Mouse (Mus musculus) erythroblast, embryonic 14.5 days (primary cell): ENCODE data around the gene Stk4. TPM values are rescaled to one million over a fixed set of nuclear protein-coding genes. Genes with fewer than 3 reads are reported as not detected.

Experiments
- H3K27me3 ChIP-seq: 2 replicates; pipeline ENCODE4 v1.6.1; 2012; ENCODE audit warnings: inconsistent platforms; ENCODE audit not compliant: control insufficient read depth
- H3K36me3 ChIP-seq: 2 replicates; pipeline ENCODE4 v1.6.1; 2012; ENCODE audit warnings: mild to moderate bottlenecking, inconsistent platforms; ENCODE audit not compliant: control insufficient read depth
- H3K4me1 ChIP-seq: 2 replicates; pipeline ENCODE4 v1.6.1; 2012; ENCODE audit warnings: inconsistent platforms; ENCODE audit not compliant: control insufficient read depth
- H3K4me3 ChIP-seq: replicated peaks from 2 replicates; pipeline ENCODE3; 2012; ENCODE audit warnings: moderate library complexity, mild to moderate bottlenecking, inconsistent platforms
- H3K9me3 ChIP-seq: 2 replicates; pipeline ENCODE4 v1.6.1; 2012; ENCODE audit warnings: low read length, inconsistent platforms, mixed read lengths; ENCODE audit not compliant: control insufficient read depth
- GATA1 ChIP-seq: IDR thresholded peaks from 2 replicates; pipeline ENCODE4 v1.6.1; 2012; ENCODE audit warnings: low read length, inconsistent platforms, mixed read lengths
- TAL1 ChIP-seq: IDR thresholded peaks from 3 replicates; pipeline ENCODE4 v1.6.1; 2012; ENCODE audit warnings: low read length, inconsistent platforms, mixed read lengths
- polyA plus RNA-seq: library from polyadenylated mRNA; stranded (reverse); fragments of >175 nt; gene quantifications from 2 replicates; pipeline ENCODE4 v1.2.3, GENCODE M21; 2012

The Stk4 gene
- 0.71 and 1.0 TPM in 2 replicates for polyA plus RNA-seq

GRCm38 (mm10) chr2:164070142-164070764, at the start of gene Stk4:
Gene Stk4 (plus strand): TSS chr2:164070322.
- TF ChIP-seq GATA1, result no peak
- peak within 1 kb of the TSS; percentile 95 for H3K4me3 ChIP-seq
- peaks cover 17% of the 10 kb centered on the region for H3K36me3 ChIP-seq
- no peaks in the 10 kb centered on the region for H3K9me3 ChIP-seq
- peaks cover 50% of the 10 kb centered on the region for H3K4me1 ChIP-seq
- no peaks in the 10 kb centered on the region for H3K27me3 ChIP-seq

- Histone ChIP-seq H3K4me3 (no peak overlapping the region), H3K4me1 (no peaks in the 10 kb centered on the region), H3K9me3 (no peaks in the 10 kb centered on the region), H3K36me3 (peaks cover 24% of the 10 kb centered on the region), H3K27me3 (no peaks in the 10 kb centered on the region)
- TF ChIP-seq GATA1 (no peak), TAL1 (no peak)
These were observed 48.0 kb upstream of the Stk4 start for GRCm38 (mm10) chr2:164022104-164022503.

- Histone ChIP-seq H3K4me1 (no peaks in the 10 kb centered on the region), H3K36me3 (no peaks in the 10 kb centered on the region), H3K27me3 (no peaks in the 10 kb centered on the region), H3K9me3 (no peaks in the 10 kb centered on the region), H3K4me3 (no peak within 1 kb of the TSS)
- TF ChIP-seq GATA1, result no peak
- no peak for TF ChIP-seq TAL1
These were observed 45.0 kb upstream of the Stk4 start, which contains the start of gene Pabpc1l for GRCm38 (mm10) chr2:164025150-164025549. Gene Pabpc1l (plus strand): TSS chr2:164025450.

GRCm38 (mm10) chr2:164031147-164031546, 39.0 kb upstream of the Stk4 start:
- Histone ChIP-seq H3K4me1 (no peaks in the 10 kb centered on the region), H3K4me3 (no peak overlapping the region), H3K27me3 (no peaks in the 10 kb centered on the region), H3K36me3 (no peaks in the 10 kb centered on the region), H3K9me3 (peaks cover 4% of the 10 kb centered on the region; the same call in 1 of the 2 replicates)
- TF ChIP-seq TAL1 (no peak), GATA1 (no peak)

- Histone ChIP-seq H3K4me1 (peaks cover 5% of the 10 kb centered on the region; the same call in 1 of the 2 replicates), H3K36me3 (no peaks in the 10 kb centered on the region), H3K27me3 (no peaks in the 10 kb centered on the region), H3K4me3 (no peak overlapping the region), H3K9me3 (peaks cover 4% of the 10 kb centered on the region; the same call in 1 of the 2 replicates)
- TF ChIP-seq GATA1, result no peak
- TF ChIP-seq TAL1, result no peak
These were observed 37.1 kb upstream of the Stk4 start for GRCm38 (mm10) chr2:164032973-164033372.

- Histone ChIP-seq H3K9me3 (peaks cover 6% of the 10 kb centered on the region), H3K4me3 (no peak overlapping the region), H3K4me1 (peaks cover 7% of the 10 kb centered on the region; the same call in 1 of the 2 replicates), H3K27me3 (peaks cover 4% of the 10 kb centered on the region), H3K36me3 (no peaks in the 10 kb centered on the region)
- no peak for TF ChIP-seq GATA1
- TF ChIP-seq TAL1, result no peak
These were observed 33.6 kb upstream of the Stk4 start for GRCm38 (mm10) chr2:164036520-164037019.

- peaks cover 7% of the 10 kb centered on the region; the same call in 1 of the 2 replicates for H3K4me1 ChIP-seq
These were observed 31.6 kb upstream of the Stk4 start for GRCm38 (mm10) chr2:164038407-164039028.

GRCm38 (mm10) chr2:164040949-164041348, 29.2 kb upstream of the Stk4 start:
- Histone ChIP-seq H3K9me3 (peaks cover 2% of the 10 kb centered on the region), H3K4me3 (no peak overlapping the region)
- no peak for TF ChIP-seq GATA1
- TF ChIP-seq TAL1, result no peak

More at GRCm38 (mm10) chr2:164038407-164039028, 31.6 kb upstream of the Stk4 start:
- TF ChIP-seq TAL1 (0 out of 3 replicates have a peak, but pooled peaks have one; percentile 37), GATA1 (no peak)
- no peaks in the 10 kb centered on the region for H3K36me3 ChIP-seq
- no peak overlapping the region for H3K4me3 ChIP-seq
- H3K9me3 ChIP-seq, result peaks cover 2% of the 10 kb centered on the region
- peaks cover 4% of the 10 kb centered on the region for H3K27me3 ChIP-seq

GRCm38 (mm10) chr2:164041523-164041922, 28.6 kb upstream of the Stk4 start:
- no peaks in the 10 kb centered on the region for H3K36me3 ChIP-seq
- H3K4me3 ChIP-seq, result no peak overlapping the region
- H3K27me3 ChIP-seq, result peaks cover 4% of the 10 kb centered on the region
- H3K9me3 ChIP-seq, result peaks cover 2% of the 10 kb centered on the region
- no peak for TF ChIP-seq TAL1
- TF ChIP-seq GATA1, result no peak
- H3K4me1 ChIP-seq, result peaks cover 5% of the 10 kb centered on the region; the same call in 1 of the 2 replicates

More at GRCm38 (mm10) chr2:164040949-164041348, 29.2 kb upstream of the Stk4 start:
- peaks cover 7% of the 10 kb centered on the region; the same call in 1 of the 2 replicates for H3K4me1 ChIP-seq
- H3K27me3 ChIP-seq, result peaks cover 4% of the 10 kb centered on the region
- H3K36me3 ChIP-seq, result no peaks in the 10 kb centered on the region
